Mouse (Mus musculus) ES-E14 (cell line): Measurements from ENCODE around the gene Fam110a.

Experiments used
- CHD2 ChIP-seq: IDR thresholded peaks from 2 replicates; pipeline ENCODE4 v1.6.1; 2014; ENCODE audit warnings: mild to moderate bottlenecking, low read depth, low read length, inconsistent platforms
- MAFK ChIP-seq: IDR thresholded peaks from 2 replicates; pipeline ENCODE4 v1.6.1; 2014; ENCODE audit warnings: mild to moderate bottlenecking, low read depth, low read length, inconsistent platforms; ENCODE audit not compliant: insufficient read depth
- ZC3H11A ChIP-seq: IDR thresholded peaks from 2 replicates; pipeline ENCODE4 v1.6.1; 2012; ENCODE audit warnings: low read depth, mild to moderate bottlenecking, inconsistent platforms, low read length, borderline replicate concordance

GRCm38 (mm10) chr2:152009061-152009779 is 29.2 kb upstream of the Fam110a start:
- TF ChIP-seq ZC3H11A (no peak), MAFK (no peak), CHD2 (no peak)
